Mouse (Mus musculus): ENCODE measurements around the gene Olfr27. TPM values are rescaled to one million over a fixed set of nuclear protein-coding genes. Genes with fewer than 3 reads are reported as not detected.

Gene Olfr27
- polyA plus RNA-seq (2015; fragmentation: Nextera tagmentation; extraction: Ambion mirVana) = not detected in 2 replicates

DNA sequence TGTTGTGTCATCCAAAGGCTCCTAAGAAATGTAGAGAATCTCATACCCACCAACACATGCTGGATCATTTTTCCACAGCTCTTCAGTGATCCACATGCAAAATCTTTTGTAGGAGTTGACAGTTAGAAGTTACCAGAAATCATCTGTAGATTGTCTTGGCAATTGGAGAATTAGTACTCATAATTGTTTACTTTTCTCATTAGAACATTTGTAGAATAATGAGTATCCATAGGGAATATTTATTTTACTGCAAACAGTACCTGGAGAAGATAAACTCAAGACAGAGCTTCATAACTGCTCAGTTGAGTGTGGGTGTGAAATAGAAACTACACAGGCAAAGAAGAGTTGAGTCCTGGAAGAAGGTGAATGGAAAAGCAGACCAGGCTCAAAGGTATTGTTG lies at the start of gene Olfr27:
TSS of gene Olfr27 (plus strand) at position 301 of the 400 bp plus-strand sequence.

GRCm38 (mm10) chr9:39078787-39079186 lies 49.1 kb upstream of the Olfr27 start, which contains the start of gene Olfr938:
Gene Olfr938 (minus strand): TSS chr9:39078887.

GRCm38 (mm10) chr9:39166004-39166403 lies 38.1 kb downstream of the Olfr27 start, which contains the start of gene Olfr943:
Gene Olfr943 (plus strand): TSS chr9:39166304.

Other genes starting within 250 kb of the Olfr27 start
- gene Olfr930, start 198.3 kb upstream of the Olfr27 start, polyA plus RNA-seq (2015; fragmentation: Nextera tagmentation; extraction: Ambion mirVana) = not detected in 2 replicates
- not detected in 2 replicates for gene Olfr933, start 155.8 kb upstream of the Olfr27 start, polyA plus RNA-seq (2015; fragmentation: Nextera tagmentation; extraction: Ambion mirVana)
- gene Olfr934, start 139.8 kb upstream of the Olfr27 start, polyA plus RNA-seq (2015; fragmentation: Nextera tagmentation; extraction: Ambion mirVana) = not detected in 2 replicates
- gene Olfr935, start 128.4 kb upstream of the Olfr27 start, polyA plus RNA-seq (2015; fragmentation: Nextera tagmentation; extraction: Ambion mirVana) = not detected in 2 replicates
- not detected in 2 replicates for gene Olfr146, start 104.8 kb upstream of the Olfr27 start, polyA plus RNA-seq (2015; fragmentation: Nextera tagmentation; extraction: Ambion mirVana)
- gene Olfr937, start 63.2 kb upstream of the Olfr27 start, polyA plus RNA-seq (2015; fragmentation: Nextera tagmentation; extraction: Ambion mirVana) = not detected in 2 replicates
- not detected in 2 replicates for gene Olfr938, start 49.2 kb upstream of the Olfr27 start, polyA plus RNA-seq (2015; fragmentation: Nextera tagmentation; extraction: Ambion mirVana)
- gene Olfr943, start 38.2 kb downstream of the Olfr27 start, polyA plus RNA-seq (2015; fragmentation: Nextera tagmentation; extraction: Ambion mirVana) = not detected in 2 replicates
- not detected in 2 replicates for gene Olfr944, start 73.8 kb downstream of the Olfr27 start, polyA plus RNA-seq (2015; fragmentation: Nextera tagmentation; extraction: Ambion mirVana)
- gene Olfr1537, start 121.9 kb downstream of the Olfr27 start, polyA plus RNA-seq (2015; fragmentation: Nextera tagmentation; extraction: Ambion mirVana) = not detected in 2 replicates
- gene Olfr945, start 148.7 kb downstream of the Olfr27 start, polyA plus RNA-seq (2015; fragmentation: Nextera tagmentation; extraction: Ambion mirVana) = not detected in 2 replicates
- not detected in 2 replicates for gene Olfr948, start 197.9 kb downstream of the Olfr27 start, polyA plus RNA-seq (2015; fragmentation: Nextera tagmentation; extraction: Ambion mirVana)

Data from neural tube, postnatal 0 days (tissue).